Mouse (Mus musculus) cortical plate, adult 2 months (tissue): ENCODE data around the gene Iffo2.

Source experiments
- CTCF ChIP-seq: fragments of 200-500 bp; IDR thresholded peaks from 2 replicates; pipeline ENCODE4 v1.5.1; 2011; ENCODE audit warnings: mild to moderate bottlenecking, control low read depth, low read length; ENCODE audit not compliant: insufficient read depth; ENCODE audit errors: extremely low read depth
- POLR2A ChIP-seq: fragments of 200-500 bp; IDR thresholded peaks from 2 replicates; pipeline ENCODE4 v1.6.1; 2011; ENCODE audit warnings: mild to moderate bottlenecking, low read length, control low read depth; ENCODE audit not compliant: insufficient read depth; ENCODE audit errors: extremely low read depth

- TF ChIP-seq CTCF, result no peak
- TF ChIP-seq POLR2A, result no peak
These were observed 11.1 kb upstream of the Iffo2 start for GRCm38 (mm10) chr4:139519221-139519620.
